Mouse (Mus musculus) liver, postnatal 0 days (tissue): ENCODE results near the gene Lrrn4.

Source experiments
- CTCF ChIP-seq: sonication (generic); IDR thresholded peaks from 2 replicates; pipeline ENCODE4 v1.5.1; 2016; ENCODE audit warnings: antibody characterized with exemption, low read depth
- EP300 ChIP-seq: IDR thresholded peaks from 2 replicates; pipeline ENCODE4 v1.6.1; 2016; ENCODE audit warnings: antibody characterized with exemption, low read depth, mild to moderate bottlenecking

- no peak for TF ChIP-seq EP300
- no peak for TF ChIP-seq CTCF
Observed at GRCm38 (mm10) chr2:132847581-132847980, 33.1 kb downstream of the Lrrn4 start.
